Mouse (Mus musculus) kidney, postnatal 0 days (tissue): ENCODE results near the gene Padi2. TPM values are rescaled to one million over a fixed set of nuclear protein-coding genes. Genes with fewer than 3 reads are reported as not detected.

Experiments used
- ATAC-seq: fragments of 200-750 bp; cut with Nextera tagmentation; replicated peaks from 2 replicates; pipeline ENCODE4 v1.8.0; 2017; ENCODE audit warnings: low read depth, moderate number of reproducible peaks, moderate TSS enrichment, moderate library complexity; ENCODE audit not compliant: low FRiP score
- DNase-seq: peaks from one replicate; pipeline ENCODE4 v3.0.0-alpha.2; 2016; ENCODE audit warnings: low spot score
- H3K27ac ChIP-seq: fragments of 300-500 bp; sonication (generic); 2 replicates; pipeline ENCODE4 v1.5.1; 2014; ENCODE audit warnings: mild to moderate bottlenecking
- H3K27me3 ChIP-seq: fragments of 300-500 bp; sonication (generic); 2 replicates; pipeline ENCODE4 v1.6.1; 2014; ENCODE audit warnings: low read length, mixed read lengths; ENCODE audit not compliant: insufficient read depth
- H3K36me3 ChIP-seq: fragments of 300-500 bp; sonication (generic); 2 replicates; pipeline ENCODE4 v1.6.1; 2014; ENCODE audit warnings: low read length, mixed read lengths; ENCODE audit not compliant: insufficient read depth
- H3K4me1 ChIP-seq: fragments of 300-500 bp; sonication (generic); replicated peaks from 2 replicates; pipeline ENCODE4 v1.6.1; 2014; ENCODE audit warnings: antibody characterized with exemption, low read length, mixed read lengths; ENCODE audit not compliant: insufficient read depth
- H3K4me2 ChIP-seq: fragments of 300-500 bp; sonication (generic); 2 replicates; pipeline ENCODE4 v1.6.1; 2014; ENCODE audit warnings: mild to moderate bottlenecking, low read length, moderate library complexity, mixed read lengths
- H3K4me3 ChIP-seq: fragments of 300-500 bp; sonication (generic); replicated peaks from 2 replicates; pipeline ENCODE4 v1.5.1; 2014; ENCODE audit warnings: low read depth, low read length
- H3K9ac ChIP-seq: fragments of 300-500 bp; sonication (generic); 2 replicates; pipeline ENCODE4 v1.6.1; 2014; ENCODE audit warnings: low read depth, low read length
- H3K9me3 ChIP-seq: fragments of 300-500 bp; sonication (generic); replicated peaks from 2 replicates; pipeline ENCODE4 v1.6.1; 2016; ENCODE audit warnings: low read length, inconsistent platforms, mixed read lengths
- CTCF ChIP-seq: IDR thresholded peaks from 2 replicates; pipeline ENCODE4 v1.5.1; 2016; ENCODE audit warnings: antibody characterized with exemption, low read depth, mild to moderate bottlenecking, moderate library complexity
- WGBS: fragments of 180-500 bp; shearing (Covaris S2); extraction: QIAGEN DNeasy Blood & Tissue Kit; methylation state at CpG from one replicate; pipeline ENCODE4 v1.1.7; 2014; 5-methylcytosine and 5-hydroxymethylcytosine counted together
- polyA plus RNA-seq: library from polyadenylated mRNA; unstranded; fragments of >200 nt; fragmentation: Nextera tagmentation; extraction: Ambion mirVana; gene quantifications from 2 replicates; pipeline ENCODE4 v1.2.1, GENCODE M21; 2015

The Padi2 gene
- polyA plus RNA-seq, 1 experiment from 2014 or later, result 21.1 TPM

GRCm38 (mm10) chr4:140879739-140880138 is 26.4 kb upstream of the Padi2 start:
- no peak for DNase-seq
- H3K9me3 ChIP-seq, result no peaks in the 10 kb centered on the region
- H3K27ac ChIP-seq, result no peak overlapping the region
- H3K4me1 ChIP-seq, result no peaks in the 10 kb centered on the region
- no peak overlapping the region for H3K4me3 ChIP-seq
- H3K4me2 ChIP-seq, result no peak overlapping the region
- no peak overlapping the region for H3K9ac ChIP-seq
- 48% methylated on average over 4 of the region's 4 CpGs for WGBS
- TF ChIP-seq CTCF, result no peak
- H3K36me3 ChIP-seq, result no peaks in the 10 kb centered on the region
- ATAC-seq, result no peak
- no peaks in the 10 kb centered on the region for H3K27me3 ChIP-seq

DNA sequence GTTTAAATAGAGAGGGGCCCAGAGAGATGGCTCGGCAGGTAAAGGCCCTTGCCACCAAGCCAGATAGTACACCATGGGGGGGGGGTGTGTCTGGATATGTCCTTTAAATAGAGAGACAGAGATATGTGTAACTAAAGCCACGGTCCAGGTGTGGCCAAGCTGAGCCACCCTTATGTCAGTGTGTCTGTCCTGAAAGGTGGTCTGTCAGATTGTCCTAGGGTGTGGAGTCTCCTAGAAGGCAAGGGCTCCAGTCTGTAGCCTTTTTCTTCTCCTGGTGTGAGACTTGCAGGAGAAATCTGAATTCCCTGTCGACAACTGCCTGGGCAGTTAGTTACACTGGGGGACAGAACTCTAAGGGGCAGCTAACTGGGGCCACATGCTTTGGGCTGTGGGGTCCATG is 25.9 kb upstream of the Padi2 start:
- H3K4me1 ChIP-seq, result no peaks in the 10 kb centered on the region
- no peaks in the 10 kb centered on the region for H3K9me3 ChIP-seq
- no peaks in the 10 kb centered on the region for H3K27me3 ChIP-seq
- no peak overlapping the region for H3K27ac ChIP-seq
- H3K4me2 ChIP-seq, result no peak overlapping the region
- no peak for ATAC-seq
- no peak overlapping the region for H3K9ac ChIP-seq
- H3K4me3 ChIP-seq, result no peak overlapping the region
- H3K36me3 ChIP-seq, result no peaks in the 10 kb centered on the region
- WGBS, result 78% methylated on average over 3 of the region's 3 CpGs
- DNase-seq, result no peak
- TF ChIP-seq CTCF, result no peak

GRCm38 (mm10) chr4:140881026-140881670 is 25.0 kb upstream of the Padi2 start:
- DNase-seq (no peak), ATAC-seq (no peak)
- H3K27ac ChIP-seq, result no peak overlapping the region
- no peak overlapping the region for H3K4me2 ChIP-seq
- H3K9ac ChIP-seq, result no peak overlapping the region
- H3K9me3 ChIP-seq, result no peaks in the 10 kb centered on the region
- no peaks in the 10 kb centered on the region for H3K4me1 ChIP-seq
- no peaks in the 10 kb centered on the region for H3K36me3 ChIP-seq
- no peak for TF ChIP-seq CTCF
- no peak overlapping the region for H3K4me3 ChIP-seq
- no peaks in the 10 kb centered on the region for H3K27me3 ChIP-seq
- WGBS, result 86% methylated on average over 8 of the region's 8 CpGs

DNA sequence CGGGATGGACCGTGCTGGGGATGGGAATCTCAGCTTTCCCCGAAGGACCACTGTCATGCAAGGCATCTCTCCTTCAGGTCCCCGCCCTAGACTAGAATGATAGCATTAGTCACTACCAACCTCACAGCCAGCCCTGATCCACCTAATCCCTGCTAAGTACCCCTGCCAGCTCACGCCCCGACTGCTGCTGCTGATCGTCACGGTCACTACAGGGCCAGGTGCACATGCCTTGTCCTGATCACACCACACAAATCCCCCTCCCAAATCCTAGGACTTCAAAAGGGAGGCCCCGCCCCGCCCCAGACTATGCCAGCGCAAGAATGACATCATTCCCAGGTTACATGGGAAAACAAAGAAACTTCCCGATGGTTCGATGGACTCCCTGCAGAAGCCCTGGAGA is 24.4 kb upstream of the Padi2 start:
- no peaks in the 10 kb centered on the region for H3K27me3 ChIP-seq
- H3K4me1 ChIP-seq, result no peaks in the 10 kb centered on the region
- H3K27ac ChIP-seq, result no peak overlapping the region
- ATAC-seq, result no peak
- H3K36me3 ChIP-seq, result no peaks in the 10 kb centered on the region
- DNase-seq, result no peak
- H3K9ac ChIP-seq, result no peak overlapping the region
- H3K4me3 ChIP-seq, result no peak overlapping the region
- 91% methylated on average over 13 of the region's 13 CpGs for WGBS
- H3K9me3 ChIP-seq, result no peaks in the 10 kb centered on the region
- no peak overlapping the region for H3K4me2 ChIP-seq
- TF ChIP-seq CTCF, result no peak

- no peak overlapping the region for H3K9ac ChIP-seq
- H3K4me2 ChIP-seq, result no peak overlapping the region
- no peaks in the 10 kb centered on the region for H3K9me3 ChIP-seq
- ATAC-seq (no peak), DNase-seq (no peak)
- no peak overlapping the region for H3K27ac ChIP-seq
- H3K27me3 ChIP-seq, result no peaks in the 10 kb centered on the region
- no peak overlapping the region for H3K4me3 ChIP-seq
- 55% methylated on average over 4 of the region's 4 CpGs for WGBS
- H3K4me1 ChIP-seq, result no peaks in the 10 kb centered on the region
- TF ChIP-seq CTCF, result peak; percentile 30; the same call in 1 of the 2 replicates
- H3K36me3 ChIP-seq, result no peaks in the 10 kb centered on the region
Measured at GRCm38 (mm10) chr4:140882365-140882764, 23.8 kb upstream of the Padi2 start.

DNA sequence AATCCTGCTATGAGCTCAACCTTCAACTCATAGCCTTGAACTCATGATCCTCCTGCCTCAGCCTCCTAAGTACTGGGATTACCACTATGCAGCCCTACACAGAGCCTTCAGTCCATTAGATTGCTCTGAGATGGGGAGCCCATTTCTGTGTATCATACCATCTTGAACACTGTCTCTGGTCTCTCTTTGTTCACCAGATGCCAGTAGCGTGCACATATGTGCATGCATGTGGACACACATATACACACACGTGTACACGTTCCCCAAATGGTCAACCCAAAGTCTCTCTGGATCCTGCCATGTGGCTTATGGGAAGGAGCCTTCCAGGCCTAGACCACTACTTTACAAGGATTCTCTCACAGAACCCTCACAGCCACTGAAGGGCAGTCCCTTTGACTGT is 23.2 kb upstream of the Padi2 start:
- no peaks in the 10 kb centered on the region for H3K9me3 ChIP-seq
- H3K36me3 ChIP-seq, result no peaks in the 10 kb centered on the region
- H3K4me3 ChIP-seq, result no peak overlapping the region
- no peak overlapping the region for H3K4me2 ChIP-seq
- 94% methylated on average over 3 of the region's 3 CpGs for WGBS
- DNase-seq, result no peak
- H3K4me1 ChIP-seq, result no peaks in the 10 kb centered on the region
- ATAC-seq, result no peak
- H3K27ac ChIP-seq, result no peak overlapping the region
- no peaks in the 10 kb centered on the region for H3K27me3 ChIP-seq
- H3K9ac ChIP-seq, result no peak overlapping the region
- no peak for TF ChIP-seq CTCF

DNA sequence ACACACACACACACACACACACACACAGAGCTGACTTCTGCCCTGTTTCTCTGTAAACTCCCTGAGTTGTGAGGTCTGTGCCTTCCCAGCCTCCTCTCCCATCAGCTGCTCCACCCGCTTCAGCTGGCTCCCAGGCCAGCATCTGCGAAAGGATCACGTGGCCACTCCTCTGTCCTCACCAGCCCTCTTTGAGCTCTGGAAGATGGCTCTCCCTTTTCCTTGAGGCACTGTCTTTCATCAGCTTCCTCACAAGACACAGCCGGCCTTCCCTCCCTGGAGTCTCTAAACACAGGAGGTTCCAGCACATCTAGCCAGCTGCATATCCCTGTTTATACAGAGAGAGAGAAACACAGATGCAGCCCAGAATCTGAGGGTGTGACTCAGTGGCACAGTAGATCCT is 22.3 kb upstream of the Padi2 start:
- no peaks in the 10 kb centered on the region for H3K27me3 ChIP-seq
- 36% methylated on average over 4 of the region's 4 CpGs for WGBS
- no peak overlapping the region for H3K9ac ChIP-seq
- TF ChIP-seq CTCF, result no peak
- no peak overlapping the region for H3K4me2 ChIP-seq
- H3K36me3 ChIP-seq, result no peaks in the 10 kb centered on the region
- H3K4me1 ChIP-seq, result no peaks in the 10 kb centered on the region
- ATAC-seq, result no peak
- DNase-seq, result no peak
- no peak overlapping the region for H3K4me3 ChIP-seq
- no peaks in the 10 kb centered on the region for H3K9me3 ChIP-seq
- H3K27ac ChIP-seq, result no peak overlapping the region
